Mouse (Mus musculus): Measurements from ENCODE around the gene Nol9.

The Nol9 gene

DNA sequence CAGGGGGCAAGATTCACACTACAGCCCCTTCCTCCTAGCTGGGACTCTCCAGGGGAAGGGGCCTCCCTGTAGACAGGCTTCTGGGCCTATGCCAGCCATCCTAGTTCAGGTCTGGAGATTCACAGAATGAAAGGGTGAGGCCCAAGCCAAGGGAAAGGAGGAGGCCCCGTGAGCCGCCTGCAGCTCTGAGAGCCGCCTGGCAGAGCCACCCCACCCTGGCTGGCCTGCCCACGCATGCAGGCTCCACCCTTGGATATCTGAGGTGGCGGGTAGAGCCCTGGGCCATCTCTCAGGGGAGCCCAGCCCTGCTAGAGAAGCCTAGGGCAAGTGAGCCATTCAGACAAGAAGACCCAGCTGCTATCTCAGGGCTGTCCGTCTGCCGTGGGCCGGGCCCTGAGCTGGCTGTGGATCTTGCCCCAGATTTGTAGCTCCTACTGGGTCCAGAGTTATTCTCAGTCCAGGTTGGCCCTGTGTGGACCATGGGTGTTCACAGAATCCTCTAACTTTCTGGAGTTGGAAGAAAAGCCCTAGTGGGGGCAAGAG, 53.7 kb downstream of the Nol9 start:
- peak; percentile 79 to 86 for DNase-seq (ENCODE audit: low spot score in 2 of 2)

- no peak for DNase-seq (ENCODE audit: low spot score in 2 of 2)
These were observed 55.1 kb downstream of the Nol9 start for GRCm38 (mm10) chr4:152094233-152094632.

- peak; percentile 90 to 97 for DNase-seq (ENCODE audit: low spot score in 2 of 2)
These were observed 57.1 kb downstream of the Nol9 start for GRCm38 (mm10) chr4:152095937-152096910.

- no peak for DNase-seq (ENCODE audit: low spot score in 2 of 2)
These were observed 57.8 kb downstream of the Nol9 start for GRCm38 (mm10) chr4:152096927-152097326.

- no peak for DNase-seq (ENCODE audit: low spot score in 2 of 2)
These were observed 59.0 kb downstream of the Nol9 start for GRCm38 (mm10) chr4:152097911-152098799.

DNA sequence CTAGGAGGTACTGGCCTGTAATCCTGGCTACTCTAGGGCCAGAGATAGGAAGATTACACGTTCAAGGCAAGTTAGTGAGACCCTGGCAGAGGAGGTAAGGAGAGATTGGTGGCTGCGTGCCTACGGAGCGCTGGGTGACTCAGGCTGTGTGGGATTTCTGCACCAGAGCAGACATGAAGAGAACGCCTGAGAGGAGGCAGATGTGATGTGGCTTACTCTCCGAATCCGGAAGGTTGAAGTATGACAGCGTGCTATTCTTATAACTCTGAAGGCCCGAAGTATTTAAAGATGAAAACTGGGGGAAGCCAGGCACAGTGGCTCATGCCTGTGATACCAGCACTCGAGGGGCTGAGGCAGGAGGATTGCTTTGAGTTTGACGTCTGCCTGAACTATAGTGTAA, 61.4 kb downstream of the Nol9 start:
- DNase-seq (ENCODE audit: low spot score in 2 of 2), result no peak

DNA sequence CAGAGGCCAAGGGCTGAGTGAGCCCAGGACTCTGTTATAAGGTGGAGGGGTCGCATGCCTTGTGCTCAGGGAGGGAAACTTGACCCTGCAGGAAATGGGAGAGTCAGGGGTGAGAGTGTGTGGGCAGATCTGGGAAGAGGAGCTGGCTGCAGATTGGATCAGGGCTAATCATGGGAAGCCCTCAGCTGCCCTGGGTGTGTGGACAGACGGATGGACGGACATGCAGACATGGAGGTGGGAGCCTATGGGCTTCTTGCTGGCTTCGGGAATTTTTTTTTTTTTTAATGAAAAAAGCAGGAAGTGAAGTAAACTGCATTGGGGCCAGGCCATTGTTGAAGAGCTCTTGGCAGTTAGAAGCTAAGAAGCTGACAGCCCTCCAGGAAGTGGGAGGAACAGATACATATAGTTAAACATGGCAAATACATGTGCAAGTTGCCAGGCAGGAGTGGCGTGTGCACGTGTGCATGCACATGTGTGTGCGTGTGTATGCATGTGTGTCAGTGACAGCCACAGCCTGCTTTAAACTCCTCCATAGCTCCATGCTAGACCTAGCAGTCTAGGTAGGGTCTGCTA, 62.0 kb downstream of the Nol9 start:
- no peak for DNase-seq (ENCODE audit: low spot score in 2 of 2)

DNA sequence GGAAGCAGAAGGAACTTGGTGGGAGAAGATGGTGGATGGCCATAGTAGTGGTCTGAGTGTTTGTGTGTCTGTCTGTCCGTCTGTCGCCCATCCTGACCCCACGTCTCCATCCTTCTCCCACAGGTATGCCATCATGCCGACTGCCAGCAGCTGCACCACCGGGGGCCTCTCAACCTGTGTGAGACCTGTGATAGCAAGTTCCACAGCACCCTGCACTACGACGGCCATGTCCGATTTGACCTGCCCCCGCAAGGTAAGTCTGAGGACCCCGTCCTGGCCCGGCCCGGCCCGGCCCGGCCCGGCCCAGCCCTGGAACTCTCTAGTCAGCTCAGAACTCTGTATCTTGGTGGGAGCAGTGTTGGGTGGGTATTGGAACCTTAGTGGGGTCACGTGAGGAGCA, 62.8 kb downstream of the Nol9 start:
- DNase-seq (ENCODE audit: low spot score in 2 of 2), result no peak

- peak; percentile 83 to 94 for DNase-seq (ENCODE audit: low spot score in 2 of 2)
These were observed 63.9 kb downstream of the Nol9 start for GRCm38 (mm10) chr4:152103025-152103424.

DNA sequence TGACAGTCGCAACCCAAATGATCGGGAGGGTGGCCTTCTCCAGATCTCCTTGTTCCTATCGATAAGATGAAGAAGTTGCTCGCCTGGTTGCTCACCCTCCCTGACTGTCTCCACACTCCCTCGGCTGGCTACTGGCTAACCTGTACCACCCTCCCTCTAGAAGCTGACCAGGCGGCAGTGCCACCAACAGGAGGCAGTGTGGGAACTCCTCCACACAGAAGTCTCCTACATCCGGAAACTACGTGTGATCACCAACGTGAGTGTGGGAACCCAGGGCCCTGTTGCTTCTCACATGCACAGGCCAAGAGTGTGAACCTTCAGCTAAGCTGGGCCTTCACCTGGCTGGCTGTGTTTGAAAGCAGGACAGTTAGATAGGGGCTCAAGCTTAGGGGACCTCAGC, 67.6 kb downstream of the Nol9 start:
- DNase-seq (ENCODE audit: low spot score in 2 of 2), result no peak

DNA sequence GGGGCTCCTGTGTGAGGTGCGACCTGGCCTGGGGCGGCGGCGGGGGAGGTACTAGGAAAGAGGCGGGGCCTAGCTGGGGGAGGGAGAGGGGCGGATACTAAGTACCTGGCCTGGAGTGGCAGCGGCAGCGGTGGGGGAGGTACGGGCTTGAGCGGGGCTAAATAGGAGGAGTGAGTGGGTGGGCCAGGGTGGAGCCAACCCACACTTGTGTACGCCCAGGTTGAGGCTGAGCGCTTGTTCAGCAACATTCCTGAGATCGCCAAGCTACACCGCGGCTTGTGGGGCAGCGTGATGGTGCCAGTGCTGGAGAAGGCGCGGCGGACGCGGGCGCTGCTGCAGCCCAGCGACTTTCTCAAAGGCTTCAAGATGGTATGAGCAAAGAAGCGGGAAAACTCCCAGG, 68.4 kb downstream of the Nol9 start:
- peak in 1 of 2 experiments; percentile 72 for DNase-seq (ENCODE audit: low spot score in 2 of 2)

- DNase-seq (ENCODE audit: low spot score in 2 of 2), result peak; percentile 71 to 80
These were observed 68.9 kb downstream of the Nol9 start for GRCm38 (mm10) chr4:152107971-152108509.

DNA sequence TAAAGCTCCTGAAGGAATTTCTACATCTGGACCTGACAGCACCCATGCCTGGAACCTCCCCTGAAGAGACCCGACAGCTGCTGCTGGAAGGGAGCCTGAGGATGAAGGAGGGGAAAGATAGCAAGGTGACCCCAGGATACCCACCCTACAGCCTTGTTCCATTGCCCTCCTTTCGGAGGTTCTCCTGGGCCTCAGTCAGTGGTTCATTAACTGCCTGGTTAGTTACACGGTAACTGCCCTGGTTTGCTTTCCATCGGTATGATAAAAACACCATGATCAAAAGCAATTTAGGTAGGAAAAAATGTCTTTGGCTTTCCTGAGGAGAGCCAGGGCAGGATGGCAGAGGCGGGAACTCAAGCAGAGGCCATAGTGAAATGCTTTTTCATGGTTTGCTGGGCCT, 69.6 kb downstream of the Nol9 start:
- DNase-seq (ENCODE audit: low spot score in 2 of 2), result no peak

- DNase-seq (ENCODE audit: low spot score in 2 of 2), result no peak
These were observed 70.4 kb downstream of the Nol9 start for GRCm38 (mm10) chr4:152109509-152109908.

- DNase-seq (ENCODE audit: low spot score in 2 of 2), result peak in 1 of 2 experiments; percentile 59
These were observed 71.6 kb downstream of the Nol9 start for GRCm38 (mm10) chr4:152110689-152111088.
